Mouse (Mus musculus) CH12.LX (cell line): ENCODE data around the gene Fam189a2.

ENCODE experiments used
- CHD1 ChIP-seq: IDR thresholded peaks from 2 replicates; pipeline ENCODE4 v1.6.1; 2012; ENCODE audit warnings: low read depth, low read length, improper control_type of control experiment, inconsistent platforms
- CHD2 ChIP-seq: IDR thresholded peaks from 2 replicates; pipeline ENCODE4 v1.6.1; 2011; ENCODE audit warnings: low read length, improper control_type of control experiment
- CTCF ChIP-seq, 2 experiments: IDR thresholded peaks in 1 of 2; conservative IDR thresholded peaks in 1 of 2; 2 replicates each; pipeline ENCODE4 v1.5.1; 2011 to 2012; ENCODE audit warnings: low read depth in 2 of 2, low read length in 2 of 2, improper control_type of control experiment in 1 of 2, inconsistent platforms in 1 of 2, mild to moderate bottlenecking in 1 of 2, moderate library complexity in 1 of 2
- ELF1 ChIP-seq: IDR thresholded peaks from 2 replicates; pipeline ENCODE4 v1.6.1; 2014; ENCODE audit warnings: low read depth, mild to moderate bottlenecking, inconsistent platforms, low read length, improper control_type of control experiment
- EP300 ChIP-seq: IDR thresholded peaks from 2 replicates; pipeline ENCODE4 v1.6.1; 2011; ENCODE audit warnings: low read length, improper control_type of control experiment
- GABPA ChIP-seq: IDR thresholded peaks from 2 replicates; pipeline ENCODE4 v1.6.1; 2012; ENCODE audit warnings: low read depth, low read length, improper control_type of control experiment, inconsistent platforms; ENCODE audit not compliant: insufficient replicate concordance
- JUND ChIP-seq: conservative IDR thresholded peaks from 2 replicates; pipeline ENCODE4 v1.6.1; 2011; ENCODE audit warnings: low read depth, low read length, improper control_type of control experiment
- NELFE ChIP-seq: IDR thresholded peaks from 2 replicates; pipeline ENCODE4 v1.6.1; 2011; ENCODE audit warnings: low read depth, low read length, improper control_type of control experiment
- PAX5 ChIP-seq: IDR thresholded peaks from 2 replicates; pipeline ENCODE4 v1.6.1; 2012; ENCODE audit warnings: low read length, inconsistent platforms, mixed read lengths
- POLR2A ChIP-seq: IDR thresholded peaks from 2 replicates; pipeline ENCODE4 v1.6.1; 2011; ENCODE audit warnings: low read depth, mild to moderate bottlenecking, improper control_type of control experiment, low read length
- TBP ChIP-seq: conservative IDR thresholded peaks from 2 replicates; pipeline ENCODE4 v1.6.1; 2011; ENCODE audit warnings: low read depth, low read length, improper control_type of control experiment
- UBTF ChIP-seq: IDR thresholded peaks from 2 replicates; pipeline ENCODE4 v1.6.1; 2012; ENCODE audit warnings: low read depth, mild to moderate bottlenecking, inconsistent platforms, low read length, improper control_type of control experiment, moderate library complexity
- USF1 ChIP-seq: IDR thresholded peaks from 2 replicates; pipeline ENCODE4 v1.6.1; 2014; ENCODE audit warnings: low read depth, mild to moderate bottlenecking, inconsistent platforms, low read length, improper control_type of control experiment
- ZNF384 ChIP-seq: IDR thresholded peaks from 2 replicates; pipeline ENCODE4 v1.6.1; 2012; ENCODE audit warnings: low read depth, low read length, improper control_type of control experiment, inconsistent platforms

- TF ChIP-seq EP300 (no peak), CTCF (conservative IDR thresholded peaks at IDR 0.05 in 1 of 2, IDR thresholded peaks at IDR 0.05 in 1 of 2; ENCODE audit: low read depth in 2 of 2, low read length in 2 of 2) (no peak), UBTF (no peak), NELFE (no peak), POLR2A (no peak), CHD1 (no peak), ZNF384 (no peak), USF1 (no peak), GABPA (no peak), TBP (no peak), ELF1 (no peak), JUND (no peak), PAX5 (no peak), CHD2 (no peak)
Measured at GRCm38 (mm10) chr19:23968862-23969225, 62.0 kb downstream of the Fam189a2 start.
